Mouse (Mus musculus) urinary bladder, postnatal 14 days (tissue): Measurements from ENCODE around the gene Gm10491.
A peak's percentile ranks its signal among the peaks of the same experiment; 100 is the strongest.

Experiments
- DNase-seq: peaks from one replicate; pipeline ENCODE4 v3.0.0; 2021; ENCODE audit warnings: low spot score

Gene Gm10491

GRCm38 (mm10) chrX:7879819-7880218 is 27.8 kb downstream of the Gm10491 start:
- peak; percentile 43 for DNase-seq

GRCm38 (mm10) chrX:7878495-7878894 is 29.1 kb downstream of the Gm10491 start:
- DNase-seq: peak; percentile 4

- DNase-seq: peak; percentile 81
Measured at GRCm38 (mm10) chrX:7878007-7878419, 29.6 kb downstream of the Gm10491 start, which contains the start of gene Pim2. Gene Pim2, plus strand, starts transcription at chrX:7878262.

- DNase-seq: no peak
Measured at GRCm38 (mm10) chrX:7869826-7870225, 37.8 kb downstream of the Gm10491 start.

GRCm38 (mm10) chrX:7868506-7868905 is 39.1 kb downstream of the Gm10491 start:
- no peak for DNase-seq

GRCm38 (mm10) chrX:7867141-7867540 is 40.5 kb downstream of the Gm10491 start:
- DNase-seq: no peak

GRCm38 (mm10) chrX:7865786-7866185 is 41.8 kb downstream of the Gm10491 start:
- no peak for DNase-seq

GRCm38 (mm10) chrX:7865343-7865742 is 42.3 kb downstream of the Gm10491 start:
- DNase-seq: no peak

GRCm38 (mm10) chrX:7864551-7864950 is 43.1 kb downstream of the Gm10491 start:
- no peak for DNase-seq

GRCm38 (mm10) chrX:7863181-7863580 is 44.5 kb downstream of the Gm10491 start:
- no peak for DNase-seq

- DNase-seq: no peak
Measured at GRCm38 (mm10) chrX:7859191-7859753, 48.4 kb downstream of the Gm10491 start.
